Mouse (Mus musculus) liver, adult 2 months (tissue): ENCODE results near the gene Arhgap10. TPM values are rescaled to one million over a fixed set of nuclear protein-coding genes. Genes with fewer than 3 reads are reported as not detected.

Source experiments
- DNase-seq: peaks from one replicate; pipeline ENCODE4 v3.0.0-alpha.2; 2011; ENCODE audit warnings: low read depth, low spot score; ENCODE audit errors: extremely low read depth
- H3K27ac ChIP-seq: fragments of 200-500 bp; replicated peaks from 2 replicates; pipeline ENCODE4 v1.5.1; 2012; ENCODE audit warnings: low read depth, mild to moderate bottlenecking, control low read depth, inconsistent platforms, low read length; ENCODE audit not compliant: insufficient read depth
- H3K27me3 ChIP-seq: fragments of 200-500 bp; 2 replicates; pipeline ENCODE4 v1.6.1; 2012; ENCODE audit warnings: mild to moderate bottlenecking, moderate library complexity, low read length, inconsistent platforms; ENCODE audit not compliant: control insufficient read depth, insufficient read depth
- H3K36me3 ChIP-seq: fragments of 200-500 bp; 2 replicates; pipeline ENCODE4 v1.6.1; 2012; ENCODE audit warnings: low read length, inconsistent platforms; ENCODE audit not compliant: control insufficient read depth, insufficient read depth
- H3K4me1 ChIP-seq: fragments of 200-500 bp; 2 replicates; pipeline ENCODE4 v1.6.1; 2011; ENCODE audit warnings: low read length; ENCODE audit not compliant: control insufficient read depth, insufficient read depth
- H3K4me3 ChIP-seq: fragments of 200-500 bp; 2 replicates; pipeline ENCODE4 v1.5.1; 2011; ENCODE audit warnings: low read depth, mild to moderate bottlenecking, control low read depth, low read length, moderate library complexity; ENCODE audit not compliant: insufficient read depth
- H3K79me2 ChIP-seq: fragments of 200-500 bp; 2 replicates; pipeline ENCODE4 v1.6.1; 2012; ENCODE audit warnings: inconsistent platforms, mild to moderate bottlenecking, low read length, moderate library complexity; ENCODE audit not compliant: control insufficient read depth, insufficient read depth
- H3K9ac ChIP-seq: fragments of 200-500 bp; 2 replicates; pipeline ENCODE4 v1.6.1; 2012; ENCODE audit warnings: low read depth, mild to moderate bottlenecking, control low read depth, inconsistent platforms, low read length
- CTCF ChIP-seq: fragments of 200-500 bp; IDR thresholded peaks from 2 replicates; pipeline ENCODE4 v1.5.1; 2011; ENCODE audit warnings: low read depth, low read length, control low read depth
- POLR2A ChIP-seq: fragments of 200-500 bp; IDR thresholded peaks from 2 replicates; pipeline ENCODE4 v1.6.1; 2011; ENCODE audit warnings: low read length, control low read depth; ENCODE audit not compliant: insufficient read depth; ENCODE audit errors: extremely low read depth
- WGBS: fragments of 180-500 bp; shearing (Covaris S2); methylation state at CpG from one replicate; pipeline ENCODE4 v1.1.7; 2018; 5-methylcytosine and 5-hydroxymethylcytosine counted together
- polyA plus RNA-seq: library from polyadenylated mRNA; depleted of rRNA; stranded (reverse); fragments of >200 nt; gene quantifications from 2 replicates; pipeline ENCODE4 v1.2.3, GENCODE M21; 2012; rRNA removed
- total RNA-seq: library from RNA; depleted of rRNA; stranded (reverse); fragments of >200 nt; gene quantifications from 2 replicates; pipeline ENCODE4 v1.2.3, GENCODE M21; 2014; rRNA removed

Gene Arhgap10
- total and polyA plus RNA-seq, 2 experiments = 0.88 to 1.8 TPM

- H3K4me3 ChIP-seq = no peak overlapping the region
- TF ChIP-seq POLR2A (no peak), CTCF (no peak)
- no peak for DNase-seq
- H3K79me2 ChIP-seq = no peaks in the 10 kb centered on the region
- 82% methylated on average over 3 of the region's 3 CpGs for WGBS
- no peaks in the 10 kb centered on the region for H3K4me1 ChIP-seq
- H3K27me3 ChIP-seq = no peaks in the 10 kb centered on the region
- H3K9ac ChIP-seq = no peak overlapping the region
- H3K36me3 ChIP-seq = peaks cover 4% of the 10 kb centered on the region; the same call in 1 of the 2 replicates
- H3K27ac ChIP-seq = no peak overlapping the region
Measured at GRCm38 (mm10) chr8:77209297-77209696, 308.5 kb downstream of the Arhgap10 start.

Other genes with a start within 250 kb of the Arhgap10 start
- 14.7 and 17.3 TPM in 2 replicates for gene Prmt9, start 31.4 kb upstream of the Arhgap10 start, total RNA-seq
- gene Prmt9, start 31.4 kb upstream of the Arhgap10 start, polyA plus RNA-seq = 4.9 and 5.2 TPM in 2 replicates
- 17.2 and 18.3 TPM in 2 replicates for gene Tmem184c, start 92.7 kb upstream of the Arhgap10 start, total RNA-seq
- gene Tmem184c, start 92.7 kb upstream of the Arhgap10 start, polyA plus RNA-seq = 4.2 and 4.5 TPM in 2 replicates
- gene Ednra, start 206.5 kb upstream of the Arhgap10 start, total RNA-seq = 1.8 and 4.2 TPM in 2 replicates
- 1.9 and 2.0 TPM in 2 replicates for gene Ednra, start 206.5 kb upstream of the Arhgap10 start, polyA plus RNA-seq